Mouse (Mus musculus) embryonic fibroblast, embryonic 13.5 days (primary cell): ENCODE measurements around the gene Zfp574. TPM values are rescaled to one million over a fixed set of nuclear protein-coding genes. Genes with fewer than 3 reads are reported as not detected.
A peak's percentile ranks its signal among the peaks of the same experiment; 100 is the strongest.

Experiments used
- H3K27ac ChIP-seq: 2 replicates; pipeline ENCODE4 v1.5.1; 2012; ENCODE audit warnings: low read length, control low read depth, inconsistent platforms; ENCODE audit not compliant: insufficient read depth
- H3K4me1 ChIP-seq: 2 replicates; pipeline ENCODE4 v1.6.1; 2011; ENCODE audit warnings: low read length; ENCODE audit not compliant: control insufficient read depth, insufficient read depth
- H3K4me3 ChIP-seq: 2 replicates; pipeline ENCODE4 v1.5.1; 2011; ENCODE audit warnings: mild to moderate bottlenecking, control low read depth, low read length; ENCODE audit not compliant: insufficient read depth
- CTCF ChIP-seq: IDR thresholded peaks from 2 replicates; pipeline ENCODE4 v1.5.1; 2011; ENCODE audit warnings: mild to moderate bottlenecking, control low read depth, low read length, moderate library complexity, borderline replicate concordance; ENCODE audit not compliant: insufficient read depth
- POLR2A ChIP-seq: IDR thresholded peaks from 2 replicates; pipeline ENCODE4 v1.6.1; 2011; ENCODE audit warnings: low read depth, mild to moderate bottlenecking, control low read depth, low read length, moderate library complexity
- polyA plus RNA-seq: library from polyadenylated mRNA; stranded (reverse); fragments of >200 nt; gene quantifications from 2 replicates; pipeline ENCODE4 v1.2.4, GENCODE M21; 2011; ENCODE audit warnings: low read depth; ENCODE audit not compliant: missing spikeins, insufficient read length

Gene Zfp574
- polyA plus RNA-seq, 1 experiment, result 10.3 TPM

DNA sequence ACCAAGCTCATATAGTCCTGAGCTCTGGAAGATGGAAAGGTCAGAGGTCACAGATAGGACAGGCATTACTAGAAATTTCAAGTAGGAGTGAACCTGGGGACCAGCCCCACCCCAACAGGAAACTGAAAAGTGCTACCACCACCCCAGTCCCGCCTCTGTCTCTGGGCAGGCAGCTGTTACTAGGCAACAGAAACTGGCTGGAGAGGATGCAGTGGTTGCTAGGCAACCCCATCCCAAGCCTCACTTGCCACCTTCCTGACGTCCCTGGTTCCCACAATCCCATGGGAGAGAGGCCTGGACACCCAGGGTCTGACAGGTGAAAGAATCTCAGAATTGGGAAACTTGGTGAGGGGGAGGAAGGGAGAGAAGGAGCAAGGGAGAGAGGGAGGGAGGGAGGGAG is 3.6 kb upstream of the Zfp574 start:
- Histone ChIP-seq H3K4me1 (no peaks in the 10 kb centered on the region; the same call in 1 of the 2 replicates), H3K27ac (no peak overlapping the region), H3K4me3 (no peak overlapping the region)
- TF ChIP-seq POLR2A, result no peak
- no peak for TF ChIP-seq CTCF

GRCm38 (mm10) chr7:25072716-25073390 is 486 bp downstream of the Zfp574 start:
- Histone ChIP-seq H3K4me1 (no peaks in the 10 kb centered on the region; the same call in 1 of the 2 replicates), H3K27ac (peak overlapping the region; percentile 16; the same call in 1 of the 2 replicates), H3K4me3 (peak overlapping the region; percentile 72)
- peak; percentile 74 for TF ChIP-seq POLR2A
- TF ChIP-seq CTCF, result no peak

- no peak overlapping the region for H3K4me3 ChIP-seq
Observed at GRCm38 (mm10) chr7:25073924-25074323, 1.6 kb downstream of the Zfp574 start.

GRCm38 (mm10) chr7:25076296-25076662 is 3.9 kb downstream of the Zfp574 start:
- peaks cover 8% of the 10 kb centered on the region; the same call in 1 of the 2 replicates for H3K4me1 ChIP-seq

More at GRCm38 (mm10) chr7:25073924-25074323, 1.6 kb downstream of the Zfp574 start:
- Histone ChIP-seq H3K27ac (no peak overlapping the region), H3K4me1 (peaks cover 6% of the 10 kb centered on the region; the same call in 1 of the 2 replicates)
- TF ChIP-seq CTCF (no peak), POLR2A (peak; percentile 27; the same call in 1 of the 2 replicates)

DNA sequence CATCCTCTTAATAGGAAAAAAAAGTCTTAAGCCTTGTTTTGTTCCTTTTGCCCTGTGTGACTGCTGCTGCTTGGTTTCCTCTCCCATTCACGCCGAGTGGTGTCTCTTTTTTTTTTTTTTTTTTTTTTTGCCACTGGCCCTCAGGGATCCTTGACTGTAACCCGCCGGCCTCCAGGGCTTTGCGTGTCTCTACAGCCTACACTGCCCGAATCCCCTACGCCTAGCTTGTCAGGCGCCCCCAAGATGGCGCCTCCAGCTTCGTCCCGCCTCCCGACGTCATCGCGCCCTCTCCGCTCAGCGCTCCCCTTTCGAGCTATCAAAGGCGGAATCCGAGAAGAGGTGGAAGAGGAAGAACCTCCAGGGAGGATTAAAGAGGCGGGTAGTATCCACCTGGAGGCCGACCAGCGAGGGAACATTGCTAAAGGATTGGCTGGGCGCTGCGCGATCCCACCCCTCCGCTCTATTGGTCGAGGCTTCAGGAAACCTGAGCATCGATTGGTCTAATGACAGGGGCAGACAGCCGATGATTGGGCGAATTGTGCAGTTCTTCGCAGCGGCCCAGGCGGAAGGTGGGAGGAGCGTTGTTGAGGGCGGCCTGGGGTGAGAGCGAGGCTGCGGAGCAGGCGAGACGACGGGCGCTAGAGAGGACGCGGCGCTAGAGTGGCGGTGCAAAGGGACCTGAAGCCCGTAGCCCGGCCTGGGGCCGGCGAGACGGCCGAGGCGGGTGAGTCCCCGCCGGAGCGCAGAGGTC is 4.5 kb downstream of the Zfp574 start:
- Histone ChIP-seq H3K4me1 (peaks cover 8% of the 10 kb centered on the region; the same call in 1 of the 2 replicates), H3K4me3 (peak overlapping the region; percentile 97), H3K27ac (peak overlapping the region; percentile 81)
- TF ChIP-seq POLR2A (peak; percentile 85), CTCF (no peak)

More at GRCm38 (mm10) chr7:25076296-25076662, 3.9 kb downstream of the Zfp574 start:
- TF ChIP-seq POLR2A (no peak; the same call in 1 of the 2 replicates), CTCF (no peak)
- peak overlapping the region; percentile 45 for H3K4me3 ChIP-seq
- H3K27ac ChIP-seq, result peak overlapping the region; percentile 81

DNA sequence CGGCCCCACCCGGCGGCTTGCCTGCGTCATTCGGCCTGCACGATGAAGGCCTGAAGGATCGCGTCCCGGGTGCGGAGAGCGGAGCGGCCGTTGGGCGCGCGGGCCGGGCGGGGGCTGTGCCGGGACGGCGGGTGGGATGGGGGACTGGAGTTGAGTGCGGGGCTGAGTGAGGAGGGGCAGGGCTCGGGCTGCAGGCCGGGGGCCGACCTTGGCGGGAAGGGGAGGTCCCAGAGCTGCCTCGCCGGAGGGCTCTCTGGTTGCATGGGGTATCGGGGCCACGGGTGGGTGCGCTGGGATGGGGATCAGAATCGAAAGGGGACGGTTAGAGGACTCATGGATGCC is 5.0 kb downstream of the Zfp574 start:
- TF ChIP-seq POLR2A (no peak), CTCF (no peak)
- Histone ChIP-seq H3K4me1 (peaks cover 8% of the 10 kb centered on the region; the same call in 1 of the 2 replicates), H3K27ac (no peak overlapping the region), H3K4me3 (peak overlapping the region; percentile 97)

GRCm38 (mm10) chr7:25079496-25080026 is 7.2 kb downstream of the Zfp574 start:
- Histone ChIP-seq H3K27ac (no peak overlapping the region), H3K4me1 (peaks cover 8% of the 10 kb centered on the region; the same call in 1 of the 2 replicates), H3K4me3 (no peak overlapping the region)
- TF ChIP-seq POLR2A (no peak), CTCF (no peak)

DNA sequence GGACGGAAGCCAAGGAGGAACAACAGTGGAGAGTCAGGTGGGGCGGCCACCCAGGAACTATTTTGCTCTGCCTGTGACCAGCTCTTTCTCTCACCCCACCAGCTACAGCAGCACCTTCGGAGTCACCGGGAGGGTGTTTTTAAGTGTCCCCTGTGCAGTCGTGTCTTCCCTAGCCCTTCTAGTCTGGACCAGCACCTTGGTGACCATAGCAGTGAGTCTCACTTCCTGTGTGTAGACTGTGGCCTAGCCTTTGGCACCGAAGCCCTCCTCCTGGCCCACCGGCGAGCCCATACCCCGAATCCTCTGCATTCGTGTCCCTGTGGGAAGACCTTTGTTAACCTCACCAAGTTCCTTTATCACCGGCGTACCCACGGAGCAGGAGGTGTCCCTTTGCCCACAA is 8.1 kb downstream of the Zfp574 start:
- H3K4me3 ChIP-seq, result no peak overlapping the region
- H3K4me1 ChIP-seq, result peaks cover 8% of the 10 kb centered on the region; the same call in 1 of the 2 replicates
- no peak overlapping the region for H3K27ac ChIP-seq
- TF ChIP-seq CTCF, result no peak
- no peak for TF ChIP-seq POLR2A

DNA sequence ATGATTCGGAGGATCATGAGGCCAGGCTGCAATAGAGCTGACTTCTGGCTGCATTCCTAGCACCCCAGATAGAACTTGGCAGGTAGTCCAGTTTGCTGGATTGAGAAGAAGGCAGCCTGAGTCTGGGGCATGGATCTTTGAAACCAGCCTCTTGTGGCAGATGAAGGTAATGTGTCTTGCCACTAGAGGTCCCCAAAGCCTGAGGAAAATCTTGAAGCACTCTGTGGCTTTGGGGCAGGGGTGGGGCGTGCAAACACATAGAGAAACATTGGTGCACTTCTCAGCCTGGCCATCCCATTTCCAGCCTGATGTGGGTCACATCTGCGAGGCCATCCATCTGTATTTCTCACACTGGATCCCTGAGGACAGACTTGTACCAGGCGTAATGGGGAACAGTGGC is 10.1 kb downstream of the Zfp574 start:
- Histone ChIP-seq H3K4me3 (no peak overlapping the region), H3K27ac (no peak overlapping the region), H3K4me1 (peaks cover 8% of the 10 kb centered on the region; the same call in 1 of the 2 replicates)
- TF ChIP-seq CTCF (no peak), POLR2A (no peak)

DNA sequence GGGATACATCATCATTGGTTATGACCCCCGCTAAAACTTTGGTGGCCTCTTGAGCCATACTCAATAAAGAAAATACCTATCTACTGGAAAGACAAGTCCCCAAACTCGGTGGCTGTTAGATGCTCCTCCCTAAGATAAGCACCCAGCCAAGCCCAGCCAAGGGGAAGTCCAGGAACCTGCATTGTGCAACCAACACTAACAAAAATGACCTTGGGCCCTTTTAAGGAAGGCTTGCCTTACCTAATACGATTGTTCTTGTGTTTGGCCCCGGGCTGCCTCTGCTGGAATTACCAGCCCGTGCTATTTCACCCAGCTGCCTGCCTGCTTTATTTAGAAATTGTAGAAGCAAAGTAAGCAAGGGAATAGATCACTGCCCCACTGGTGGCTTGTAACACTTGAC is 12.3 kb downstream of the Zfp574 start:
- Histone ChIP-seq H3K4me1 (no peaks in the 10 kb centered on the region), H3K27ac (no peak overlapping the region), H3K4me3 (no peak overlapping the region)
- TF ChIP-seq CTCF, result no peak
- TF ChIP-seq POLR2A, result no peak
